Mouse (Mus musculus): ENCODE data around the gene Tmem104. TPM values are rescaled to one million over a fixed set of nuclear protein-coding genes. Genes with fewer than 3 reads are reported as not detected.

Gene Tmem104
- polyA plus RNA-seq, 1 experiment: 0.21 TPM

- H3K36me3 ChIP-seq (ENCODE audit: control insufficient read depth): peaks cover 4% of the 10 kb centered on the region; the same call in 1 of the 2 replicates
- TF ChIP-seq GATA1 (IDR thresholded peaks at IDR 0.05; ENCODE audit: low read length) (no peak), TAL1 (IDR thresholded peaks at IDR 0.05; ENCODE audit: low read length) (no peak)
- no peaks in the 10 kb centered on the region for H3K4me1 ChIP-seq (ENCODE audit: control insufficient read depth)
- H3K9me3 ChIP-seq (ENCODE audit: control insufficient read depth, low read length): no peaks in the 10 kb centered on the region
- H3K27me3 ChIP-seq (ENCODE audit: control insufficient read depth): no peaks in the 10 kb centered on the region
- H3K4me3 ChIP-seq (replicated peaks): no peak overlapping the region
Measured at GRCm38 (mm10) chr11:115236570-115236969, 49.3 kb downstream of the Tmem104 start.

- Histone ChIP-seq H3K4me3 (replicated peaks) (no peak overlapping the region), H3K4me1 (ENCODE audit: control insufficient read depth) (no peaks in the 10 kb centered on the region), H3K36me3 (ENCODE audit: control insufficient read depth) (peaks cover 11% of the 10 kb centered on the region; the same call in 1 of the 2 replicates), H3K9me3 (ENCODE audit: control insufficient read depth, low read length) (no peaks in the 10 kb centered on the region), H3K27me3 (ENCODE audit: control insufficient read depth) (no peaks in the 10 kb centered on the region)
- TF ChIP-seq TAL1 (IDR thresholded peaks at IDR 0.05; ENCODE audit: low read length): no peak
- no peak for TF ChIP-seq GATA1 (IDR thresholded peaks at IDR 0.05; ENCODE audit: low read length)
Measured at GRCm38 (mm10) chr11:115241402-115241801, 54.1 kb downstream of the Tmem104 start.

- TF ChIP-seq TAL1 (IDR thresholded peaks at IDR 0.05; ENCODE audit: low read length) (no peak), GATA1 (IDR thresholded peaks at IDR 0.05; ENCODE audit: low read length) (no peak)
- no peak overlapping the region for H3K4me3 ChIP-seq (replicated peaks)
- no peaks in the 10 kb centered on the region for H3K9me3 ChIP-seq (ENCODE audit: control insufficient read depth, low read length)
- H3K36me3 ChIP-seq (ENCODE audit: control insufficient read depth): peaks cover 11% of the 10 kb centered on the region; the same call in 1 of the 2 replicates
- no peaks in the 10 kb centered on the region for H3K27me3 ChIP-seq (ENCODE audit: control insufficient read depth)
- no peaks in the 10 kb centered on the region for H3K4me1 ChIP-seq (ENCODE audit: control insufficient read depth)
Measured at GRCm38 (mm10) chr11:115242746-115243145, 55.5 kb downstream of the Tmem104 start.

GRCm38 (mm10) chr11:115243783-115244182, 56.5 kb downstream of the Tmem104 start:
- TF ChIP-seq GATA1 (IDR thresholded peaks at IDR 0.05; ENCODE audit: low read length) (no peak), TAL1 (IDR thresholded peaks at IDR 0.05; ENCODE audit: low read length) (no peak)
- Histone ChIP-seq H3K27me3 (ENCODE audit: control insufficient read depth) (peaks cover 9% of the 10 kb centered on the region), H3K9me3 (ENCODE audit: control insufficient read depth, low read length) (no peaks in the 10 kb centered on the region), H3K4me1 (ENCODE audit: control insufficient read depth) (no peaks in the 10 kb centered on the region), H3K36me3 (ENCODE audit: control insufficient read depth) (peaks cover 11% of the 10 kb centered on the region; the same call in 1 of the 2 replicates), H3K4me3 (replicated peaks) (no peak overlapping the region)

GRCm38 (mm10) chr11:115244840-115245239, 57.6 kb downstream of the Tmem104 start:
- H3K4me1 ChIP-seq (ENCODE audit: control insufficient read depth): no peaks in the 10 kb centered on the region
- H3K4me3 ChIP-seq (replicated peaks): no peak overlapping the region
- peaks cover 20% of the 10 kb centered on the region for H3K27me3 ChIP-seq (ENCODE audit: control insufficient read depth)
- no peak for TF ChIP-seq GATA1 (IDR thresholded peaks at IDR 0.05; ENCODE audit: low read length)
- TF ChIP-seq TAL1 (IDR thresholded peaks at IDR 0.05; ENCODE audit: low read length): no peak
- no peaks in the 10 kb centered on the region for H3K9me3 ChIP-seq (ENCODE audit: control insufficient read depth, low read length)
- peaks cover 10% of the 10 kb centered on the region; the same call in 1 of the 2 replicates for H3K36me3 ChIP-seq (ENCODE audit: control insufficient read depth)

GRCm38 (mm10) chr11:115246386-115246785, 59.1 kb downstream of the Tmem104 start:
- H3K27me3 ChIP-seq (ENCODE audit: control insufficient read depth): peaks cover 35% of the 10 kb centered on the region
- no peak overlapping the region for H3K4me3 ChIP-seq (replicated peaks)
- TF ChIP-seq TAL1 (IDR thresholded peaks at IDR 0.05; ENCODE audit: low read length): no peak
- no peak for TF ChIP-seq GATA1 (IDR thresholded peaks at IDR 0.05; ENCODE audit: low read length)
- no peaks in the 10 kb centered on the region for H3K4me1 ChIP-seq (ENCODE audit: control insufficient read depth)
- peaks cover 10% of the 10 kb centered on the region; the same call in 1 of the 2 replicates for H3K36me3 ChIP-seq (ENCODE audit: control insufficient read depth)
- H3K9me3 ChIP-seq (ENCODE audit: control insufficient read depth, low read length): no peaks in the 10 kb centered on the region; the same call in 1 of the 2 replicates

GRCm38 (mm10) chr11:115247240-115247639, 60.0 kb downstream of the Tmem104 start:
- Histone ChIP-seq H3K4me3 (replicated peaks) (no peak overlapping the region), H3K27me3 (ENCODE audit: control insufficient read depth) (peaks cover 42% of the 10 kb centered on the region), H3K4me1 (ENCODE audit: control insufficient read depth) (no peaks in the 10 kb centered on the region), H3K36me3 (ENCODE audit: control insufficient read depth) (peaks cover 10% of the 10 kb centered on the region; the same call in 1 of the 2 replicates), H3K9me3 (ENCODE audit: control insufficient read depth, low read length) (no peaks in the 10 kb centered on the region; the same call in 1 of the 2 replicates)
- TF ChIP-seq TAL1 (IDR thresholded peaks at IDR 0.05; ENCODE audit: low read length): no peak
- TF ChIP-seq GATA1 (IDR thresholded peaks at IDR 0.05; ENCODE audit: low read length): no peak

GRCm38 (mm10) chr11:115247945-115248344, 60.7 kb downstream of the Tmem104 start:
- TF ChIP-seq TAL1 (IDR thresholded peaks at IDR 0.05; ENCODE audit: low read length) (no peak), GATA1 (IDR thresholded peaks at IDR 0.05; ENCODE audit: low read length) (no peak)

GRCm38 (mm10) chr11:115249721-115250404, 62.6 kb downstream of the Tmem104 start:
- no peak overlapping the region for H3K4me3 ChIP-seq (replicated peaks)
- no peaks in the 10 kb centered on the region for H3K4me1 ChIP-seq (ENCODE audit: control insufficient read depth)

More at GRCm38 (mm10) chr11:115247945-115248344, 60.7 kb downstream of the Tmem104 start:
- Histone ChIP-seq H3K4me3 (replicated peaks) (no peak overlapping the region), H3K27me3 (ENCODE audit: control insufficient read depth) (peaks cover 47% of the 10 kb centered on the region), H3K4me1 (ENCODE audit: control insufficient read depth) (no peaks in the 10 kb centered on the region), H3K9me3 (ENCODE audit: control insufficient read depth, low read length) (no peaks in the 10 kb centered on the region; the same call in 1 of the 2 replicates), H3K36me3 (ENCODE audit: control insufficient read depth) (peaks cover 10% of the 10 kb centered on the region; the same call in 1 of the 2 replicates)

More at GRCm38 (mm10) chr11:115249721-115250404, 62.6 kb downstream of the Tmem104 start:
- Histone ChIP-seq H3K36me3 (ENCODE audit: control insufficient read depth) (no peaks in the 10 kb centered on the region), H3K27me3 (ENCODE audit: control insufficient read depth) (peaks cover 50% of the 10 kb centered on the region), H3K9me3 (ENCODE audit: control insufficient read depth, low read length) (no peaks in the 10 kb centered on the region; the same call in 1 of the 2 replicates)
- no peak for TF ChIP-seq GATA1 (IDR thresholded peaks at IDR 0.05; ENCODE audit: low read length)

Measured in erythroblast, embryonic 14.5 days (primary cell).